Mouse (Mus musculus) brain, embryonic 14.5 days (tissue): ENCODE results near the gene Npff.

ENCODE experiments used
- CTCF ChIP-seq: fragments of 200-500 bp; IDR thresholded peaks from 2 replicates; pipeline ENCODE4 v1.5.1; 2012; ENCODE audit warnings: inconsistent platforms, mild to moderate bottlenecking, moderate library complexity, borderline replicate concordance; ENCODE audit not compliant: insufficient read depth, insufficient read length; ENCODE audit errors: extremely low read depth
- POLR2A ChIP-seq: fragments of 200-500 bp; IDR thresholded peaks from 2 replicates; pipeline ENCODE4 v1.6.1; 2012; ENCODE audit warnings: mild to moderate bottlenecking, inconsistent platforms, borderline replicate concordance; ENCODE audit not compliant: poor library complexity, insufficient read depth, insufficient read length, severe bottlenecking; ENCODE audit errors: extremely low read depth

DNA sequence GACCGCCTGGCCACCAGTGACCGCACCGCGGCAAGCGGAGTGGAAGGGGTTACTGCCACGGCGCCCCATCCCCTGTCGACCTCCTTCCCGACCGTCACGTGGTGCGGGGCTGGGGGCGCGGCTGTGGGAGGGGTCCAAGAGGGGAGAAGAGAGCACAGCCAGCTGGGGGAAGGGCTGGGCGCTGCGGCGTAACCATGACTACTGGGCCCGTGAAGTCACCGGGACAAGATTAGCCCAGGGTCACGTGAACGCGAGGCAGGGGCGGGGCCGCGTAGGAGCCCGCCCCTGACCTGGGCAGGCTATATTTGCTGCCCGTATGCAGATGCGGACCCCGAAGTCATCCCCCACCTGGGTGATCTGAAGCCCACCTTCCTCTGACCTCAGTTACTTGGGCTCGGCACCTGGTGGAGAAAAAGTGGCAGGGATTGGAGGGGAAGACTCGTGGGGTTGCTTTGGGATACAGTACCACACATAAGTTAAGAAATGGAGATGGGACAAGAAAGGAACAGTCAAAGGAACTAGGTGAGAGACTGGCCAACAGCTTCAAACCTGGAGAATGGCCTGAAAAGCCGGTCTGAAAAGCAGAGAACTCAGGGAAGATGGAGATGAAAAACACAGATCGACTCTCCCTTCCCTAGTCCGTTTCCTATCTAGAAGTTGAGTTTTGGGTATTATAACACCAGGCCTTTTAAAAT lies 14.0 kb downstream of the Npff start:
- no peak for TF ChIP-seq CTCF
- TF ChIP-seq POLR2A: 0 out of 2 replicates have a peak, but pooled peaks have one; percentile 1
